ENCODE assay signal across 14 mouse cellular contexts in the genomic region with DNA sequence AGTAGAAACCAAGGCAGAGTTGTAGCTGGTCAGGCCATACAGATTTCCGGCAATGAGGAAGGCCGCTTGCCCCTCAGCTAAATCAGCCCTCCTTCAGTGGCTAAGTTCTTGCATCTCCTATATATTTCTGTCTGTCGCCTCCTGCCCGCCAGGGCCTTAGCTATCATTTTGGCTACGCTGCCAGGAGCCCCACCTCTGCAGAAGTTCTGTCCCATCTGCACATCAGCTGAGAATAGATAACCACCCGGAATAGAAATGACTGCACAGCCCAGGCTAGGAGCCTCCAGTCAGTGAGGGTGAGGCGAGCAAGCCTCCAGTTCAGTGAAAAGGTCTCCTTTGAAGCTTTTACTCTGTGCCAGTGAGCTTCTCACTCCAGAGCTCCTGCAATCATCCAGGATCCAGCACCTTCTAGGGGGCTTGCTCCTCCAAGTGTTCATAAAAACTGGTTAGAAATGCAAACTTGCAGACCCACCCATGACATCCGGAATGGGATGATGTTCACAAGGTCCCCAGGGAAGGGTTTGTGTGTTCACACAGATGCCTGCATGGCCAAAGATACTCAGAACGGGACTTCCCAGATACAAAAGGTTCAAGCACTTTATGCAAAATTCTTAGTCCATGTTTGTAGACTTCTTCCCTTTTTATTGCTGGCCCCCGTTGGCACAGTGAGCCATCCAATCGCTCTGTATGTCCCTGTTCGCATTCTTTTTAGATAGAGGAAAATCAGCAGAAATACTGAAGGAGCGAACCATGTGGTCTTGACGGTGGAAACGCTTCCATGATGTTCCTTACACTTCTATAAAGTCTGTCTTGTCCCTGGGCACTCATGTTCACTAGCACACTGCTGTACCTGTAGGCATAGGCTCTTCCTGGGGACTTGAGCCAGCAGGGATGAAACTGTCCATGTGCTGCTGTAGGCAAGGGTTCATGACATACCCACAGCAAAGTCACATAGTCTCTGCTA. TPM values are rescaled to one million over a fixed set of nuclear protein-coding genes. Genes with fewer than 3 reads are reported as not detected.
DNase-seq lines count a peak whose midpoint lies in the region; ATAC-seq and TF ChIP-seq lines count a peak whose summit lies in the region.
"Had no signal": no experiment of that assay in that cellular context is flagged by ENCODE, and none has a peak within 500 bp of the region (broad histone marks: within the 10 kb centered on the region; RNA-seq: fewer than 3 reads in every experiment).

No protein-coding gene starts in this region.

- 80% methylated on average over 15 of the region's 15 CpGs for WGBS in heart, embryonic 11.5 days (ENCODE audit: insufficient replicate concordance)
- 77% methylated on average over 15 of the region's 15 CpGs for WGBS in heart, adult 2 months
- WGBS in intestine, postnatal 0 days, result 90% methylated on average over 15 of the region's 15 CpGs
- 80% methylated on average over 15 of the region's 15 CpGs for WGBS in cerebellum, adult 2 months

- no peak overlapping the region for H3K9ac ChIP-seq in heart, embryonic 11.5 days (ENCODE audit: low read depth, low read length)
- H3K9ac ChIP-seq in heart, adult 2 months (ENCODE audit: low read depth, low read length), result no peak overlapping the region
- H3K9ac ChIP-seq in intestine, postnatal 0 days (ENCODE audit: low read depth, low read length), result no peak overlapping the region
- H3K9ac ChIP-seq: embryonic facial prominence, embryonic 13.5 days; intestine, embryonic 15.5 days had no signal

- no peak for DNase-seq in heart, adult 2 months
- peak; percentile 50 to 58 for DNase-seq in B cell, adult 2 months
- no peak for DNase-seq in gastrocnemius, adult 2 months
- DNase-seq in cerebellum, adult 2 months, result no peak
- DNase-seq: adrenal gland, adult 8-10 months; cerebellum, adult 9-10 months; kidney, postnatal 36 days; retina, postnatal 1 day had no signal

- no peaks in the 10 kb centered on the region for H3K79me2 ChIP-seq in heart, adult 2 months (replicated peaks; ENCODE audit: control insufficient read depth, insufficient read depth, low read length)

- peak overlapping the region; percentile 22 for H3K27ac ChIP-seq in heart, embryonic 11.5 days (ENCODE audit: low read depth, low read length)
- H3K27ac ChIP-seq in heart, adult 2 months, result no peak overlapping the region
- no peak overlapping the region for H3K27ac ChIP-seq in gastrocnemius, adult 2 months
- no peak overlapping the region for H3K27ac ChIP-seq in intestine, postnatal 0 days (ENCODE audit: low read depth, low read length)
- no peak overlapping the region for H3K27ac ChIP-seq in cerebellum, adult 2 months (ENCODE audit: insufficient read depth, low read length)
- H3K27ac ChIP-seq: embryonic facial prominence, embryonic 13.5 days; intestine, embryonic 15.5 days had no signal

- no peak overlapping the region for H3K4me2 ChIP-seq in heart, embryonic 11.5 days
- no peak overlapping the region for H3K4me2 ChIP-seq in intestine, postnatal 0 days (replicated peaks; ENCODE audit: low read depth)
- H3K4me2 ChIP-seq: embryonic facial prominence, embryonic 13.5 days; intestine, embryonic 15.5 days had no signal

- no peak overlapping the region for H3K4me3 ChIP-seq in heart, embryonic 11.5 days (ENCODE audit: low read depth, low read length)
- H3K4me3 ChIP-seq in heart, adult 2 months, result no peak overlapping the region
- H3K4me3 ChIP-seq in gastrocnemius, adult 2 months, result no peak overlapping the region
- H3K4me3 ChIP-seq in intestine, postnatal 0 days (ENCODE audit: low read depth, low read length), result no peak overlapping the region
- no peak overlapping the region for H3K4me3 ChIP-seq in cerebellum, adult 2 months (replicated peaks; ENCODE audit: insufficient read depth, low read depth, low read length)
- H3K4me3 ChIP-seq: embryonic facial prominence, embryonic 13.5 days; intestine, embryonic 15.5 days had no signal

- no peaks in the 10 kb centered on the region for H3K27me3 ChIP-seq in heart, embryonic 11.5 days (ENCODE audit: control insufficient read depth, insufficient read depth, low read length)
- H3K27me3 ChIP-seq in heart, adult 2 months (ENCODE audit: control insufficient read depth, insufficient read depth, low read length), result no peaks in the 10 kb centered on the region
- no peaks in the 10 kb centered on the region for H3K27me3 ChIP-seq in intestine, postnatal 0 days (replicated peaks; ENCODE audit: control insufficient read depth, insufficient read depth, low read length)
- H3K27me3 ChIP-seq in cerebellum, adult 2 months (ENCODE audit: control insufficient read depth, insufficient read depth, low read length), result no peaks in the 10 kb centered on the region
- H3K27me3 ChIP-seq: embryonic facial prominence, embryonic 13.5 days; intestine, embryonic 15.5 days had no signal

- TF ChIP-seq EP300 in heart, adult 2 months (IDR thresholded peaks at IDR 0.05; ENCODE audit: insufficient read depth, low read depth, low read length), result no peak

- peaks cover 22% of the 10 kb centered on the region for H3K4me1 ChIP-seq in heart, embryonic 11.5 days (ENCODE audit: control insufficient read depth, insufficient read depth, low read length)
- no peaks in the 10 kb centered on the region; the same call in 1 of the 2 replicates for H3K4me1 ChIP-seq in heart, adult 2 months (ENCODE audit: control insufficient read depth, insufficient read depth, low read length)
- no peaks in the 10 kb centered on the region for H3K4me1 ChIP-seq in intestine, postnatal 0 days (replicated peaks; ENCODE audit: control insufficient read depth, insufficient read depth, low read length)
- peaks cover 18% of the 10 kb centered on the region for H3K4me1 ChIP-seq in cerebellum, adult 2 months (ENCODE audit: control insufficient read depth, insufficient read depth, low read length)
- H3K4me1 ChIP-seq: intestine, embryonic 15.5 days had no signal

- intact Hi-C loops in heart, adult 2 months (cut with DNase I), result no loop called here
- intact Hi-C loops in gastrocnemius, adult 2 months (cut with DNase I), result no loop called here

- TF ChIP-seq POLR2A in heart, adult 2 months (IDR thresholded peaks at IDR 0.05; ENCODE audit: insufficient read depth, low read depth, low read length), result no peak
- TF ChIP-seq POLR2A in cerebellum, adult 2 months (IDR thresholded peaks at IDR 0.05; ENCODE audit: borderline replicate concordance, insufficient read depth, low read length), result no peak

- no peak for TF ChIP-seq CTCF in heart, adult 2 months (IDR thresholded peaks at IDR 0.05)
- no peak for TF ChIP-seq CTCF in gastrocnemius, adult 2 months (IDR thresholded peaks at IDR 0.05)
- TF ChIP-seq CTCF in intestine, postnatal 0 days (IDR thresholded peaks at IDR 0.05; ENCODE audit: low read depth), result no peak
- TF ChIP-seq CTCF in cerebellum, adult 2 months (IDR thresholded peaks at IDR 0.05; ENCODE audit: borderline replicate concordance, insufficient read depth, low read depth, low read length), result no peak

- no peaks in the 10 kb centered on the region for H3K36me3 ChIP-seq in heart, embryonic 11.5 days (ENCODE audit: control insufficient read depth, insufficient read depth, low read length)
- H3K36me3 ChIP-seq in heart, adult 2 months (ENCODE audit: control insufficient read depth, insufficient read depth, low read length), result no peaks in the 10 kb centered on the region
- H3K36me3 ChIP-seq in intestine, postnatal 0 days (ENCODE audit: control insufficient read depth, insufficient read depth), result 0 out of 2 replicates have a peak, but pooled peaks cover 4% of the 10 kb centered on the region
- H3K36me3 ChIP-seq: embryonic facial prominence, embryonic 13.5 days; intestine, embryonic 15.5 days had no signal

- no peaks in the 10 kb centered on the region for H3K9me3 ChIP-seq in heart, embryonic 11.5 days (replicated peaks; ENCODE audit: control insufficient read depth, low read length)
- H3K9me3 ChIP-seq in intestine, postnatal 0 days (ENCODE audit: control insufficient read depth), result no peaks in the 10 kb centered on the region
- H3K9me3 ChIP-seq: embryonic facial prominence, embryonic 13.5 days; intestine, embryonic 15.5 days had no signal

- no peak for ATAC-seq in heart, embryonic 11.5 days (replicated peaks; ENCODE audit: insufficient number of reproducible peaks, low FRiP score, low TSS enrichment)
- peak; percentile 91 for ATAC-seq in erythroblast, adult 5-6 weeks (replicated peaks; ENCODE audit: low FRiP score, poor library complexity, severe bottlenecking)
- ATAC-seq in megakaryocyte progenitor cell, adult 5-6 weeks (replicated peaks; ENCODE audit: poor library complexity), result peak; percentile 86
- ATAC-seq in intestine, postnatal 0 days, result no peak
- ATAC-seq: intestine, embryonic 15.5 days had no signal

RNA-seq across cellular contexts. Expression of a gene that starts 10.4 kb away (rescaled TPM):
- 26.8 and 34.6 TPM in 2 replicates for polyA plus RNA-seq in heart, embryonic 11.5 days (2014; fragmentation: Nextera tagmentation; extraction: Ambion mirVana)
- 10 to 100 TPM; 14.0 to 14.4 TPM for total RNA-seq in heart, adult 2 months (2021)
- 10.9 and 18.9 TPM in 2 replicates for polyA plus RNA-seq in heart, adult 2 months (2012; rRNA removed)
- 12.1 and 17.1 TPM in 2 replicates for total RNA-seq in erythroblast, adult 5-6 weeks (2015; ENCODE audit: low replicate concordance)
- total RNA-seq in erythroblast, adult 5-6 weeks (2017; ENCODE audit: low replicate concordance), result 12.3 and 17.8 TPM in 2 replicates
- total RNA-seq in megakaryocyte progenitor cell, adult 5-6 weeks (2015), result 36.0 and 37.7 TPM in 2 replicates
- total RNA-seq in megakaryocyte progenitor cell, adult 5-6 weeks (2017), result 14.9 and 15.3 TPM in 2 replicates
- total RNA-seq in gastrocnemius, adult 2 months (2021), result 1 to 10 TPM; 2.4 to 3.0 TPM
- polyA plus RNA-seq in intestine, postnatal 0 days (2015; fragmentation: Nextera tagmentation; extraction: Ambion mirVana), result 10.8 and 11.7 TPM in 2 replicates
- polyA plus RNA-seq in cerebellum, adult 2 months (2012; rRNA removed), result 10.5 and 10.7 TPM in 2 replicates

Comparison
In these comparisons a context has a peak if more than half of its experiments do, and no peak if none do; other contexts are left out.
1. ATAC-seq: peak in erythroblast, adult 5-6 weeks (single experiment) and megakaryocyte progenitor cell, adult 5-6 weeks (single experiment); none in heart, embryonic 11.5 days (single experiment) and intestine, postnatal 0 days (single experiment).
2. DNase-seq: peak in B cell, adult 2 months (2 of 2); none in heart, adult 2 months (0 of 2), gastrocnemius, adult 2 months (single experiment) and cerebellum, adult 2 months (0 of 2).